Mouse (Mus musculus) liver, embryonic 14.5 days (tissue): ENCODE results near the gene Armc2. TPM values are rescaled to one million over a fixed set of nuclear protein-coding genes. Genes with fewer than 3 reads are reported as not detected.
A peak's percentile ranks its signal among the peaks of the same experiment; 100 is the strongest.

Experiments used
- ATAC-seq: fragments of 200-750 bp; cut with Nextera tagmentation; 2 replicates; pipeline ENCODE4 v1.8.0; 2017; ENCODE audit warnings: moderate number of reproducible peaks, mild to moderate bottlenecking, moderate library complexity; ENCODE audit not compliant: insufficient read depth
- DNase-seq, 3 experiments: peaks; one replicate each; pipeline ENCODE4 v3.0.0-alpha.2; 2012 to 2013; ENCODE audit warnings: low read depth in 3 of 3, low spot score in 3 of 3
- H3K27ac ChIP-seq: fragments of 300-500 bp; sonication (generic); 2 replicates; pipeline ENCODE4 v1.5.1; 2014; ENCODE audit warnings: moderate library complexity, mild to moderate bottlenecking, control low read depth, inconsistent platforms
- H3K27me3 ChIP-seq: fragments of 300-500 bp; sonication (generic); 2 replicates; pipeline ENCODE4 v1.6.1; 2014; ENCODE audit warnings: mild to moderate bottlenecking, low read length, moderate library complexity; ENCODE audit not compliant: control insufficient read depth, insufficient read depth
- H3K36me3 ChIP-seq: fragments of 300-500 bp; sonication (generic); replicated peaks from 2 replicates; pipeline ENCODE4 v1.6.1; 2014; ENCODE audit warnings: low read depth; ENCODE audit not compliant: control insufficient read depth, insufficient read depth
- H3K4me1 ChIP-seq, 2 experiments: fragments of 200-500 bp in 1 of 2; fragments of 300-500 bp in 1 of 2; sonication (generic) in 1 of 2; replicated peaks; 2 replicates each; pipeline ENCODE4 v1.6.1; 2012 to 2014; ENCODE audit warnings: antibody characterized with exemption in 1 of 2, inconsistent platforms in 1 of 2, low read length in 1 of 2; ENCODE audit not compliant: control insufficient read depth in 2 of 2, insufficient read depth in 2 of 2
- H3K4me2 ChIP-seq: fragments of 300-500 bp; sonication (generic); 2 replicates; pipeline ENCODE4 v1.6.1; 2014; ENCODE audit warnings: low read depth, mild to moderate bottlenecking, control low read depth, moderate library complexity
- H3K4me3 ChIP-seq, 2 experiments: fragments of 200-500 bp in 1 of 2; fragments of 300-500 bp in 1 of 2; sonication (generic) in 1 of 2; 2 replicates each; pipeline ENCODE4 v1.5.1; 2012 to 2014; ENCODE audit warnings: low read depth in 2 of 2, low read length in 2 of 2, mild to moderate bottlenecking in 2 of 2, control low read depth in 1 of 2, inconsistent platforms in 1 of 2, moderate library complexity in 1 of 2; ENCODE audit not compliant: insufficient read depth in 1 of 2
- H3K9ac ChIP-seq: fragments of 300-500 bp; sonication (generic); replicated peaks from 2 replicates; pipeline ENCODE4 v1.6.1; 2014; ENCODE audit warnings: mild to moderate bottlenecking, control low read depth, moderate library complexity
- H3K9me3 ChIP-seq: fragments of 300-500 bp; sonication (generic); 2 replicates; pipeline ENCODE4 v1.6.1; 2016; ENCODE audit warnings: low read length, mixed read lengths; ENCODE audit not compliant: control insufficient read depth
- CTCF ChIP-seq: IDR thresholded peaks from 2 replicates; pipeline ENCODE4 v1.5.1; 2016; ENCODE audit warnings: antibody characterized with exemption, low read depth, control low read depth
- EP300 ChIP-seq: IDR thresholded peaks from 2 replicates; pipeline ENCODE4 v1.6.1; 2016; ENCODE audit warnings: antibody characterized with exemption, low read depth
- WGBS: fragments of 180-500 bp; shearing (Covaris S2); extraction: QIAGEN DNeasy Blood & Tissue Kit; methylation state at CpG from one replicate; pipeline ENCODE4 v1.1.7; 2014; ENCODE audit not compliant: insufficient replicate concordance; 5-methylcytosine and 5-hydroxymethylcytosine counted together
- polyA plus RNA-seq, 2 experiments: library from polyadenylated mRNA; depleted of rRNA in 1 of 2; stranded (reverse) in 1 of 2; unstranded in 1 of 2; fragments of >200 nt; fragmentation: Nextera tagmentation in 1 of 2; extraction: Ambion mirVana in 1 of 2; gene quantifications; 2 replicates each; pipeline versions ENCODE4 v1.2.1 to v1.2.3; 2012 to 2014

Gene Armc2
- polyA plus RNA-seq (2012; rRNA removed): 0.10 and 0.12 TPM in 2 replicates
- 0.08 TPM in 1 of 2 replicates, not detected in the other for polyA plus RNA-seq (2014; fragmentation: Nextera tagmentation; extraction: Ambion mirVana)

DNA sequence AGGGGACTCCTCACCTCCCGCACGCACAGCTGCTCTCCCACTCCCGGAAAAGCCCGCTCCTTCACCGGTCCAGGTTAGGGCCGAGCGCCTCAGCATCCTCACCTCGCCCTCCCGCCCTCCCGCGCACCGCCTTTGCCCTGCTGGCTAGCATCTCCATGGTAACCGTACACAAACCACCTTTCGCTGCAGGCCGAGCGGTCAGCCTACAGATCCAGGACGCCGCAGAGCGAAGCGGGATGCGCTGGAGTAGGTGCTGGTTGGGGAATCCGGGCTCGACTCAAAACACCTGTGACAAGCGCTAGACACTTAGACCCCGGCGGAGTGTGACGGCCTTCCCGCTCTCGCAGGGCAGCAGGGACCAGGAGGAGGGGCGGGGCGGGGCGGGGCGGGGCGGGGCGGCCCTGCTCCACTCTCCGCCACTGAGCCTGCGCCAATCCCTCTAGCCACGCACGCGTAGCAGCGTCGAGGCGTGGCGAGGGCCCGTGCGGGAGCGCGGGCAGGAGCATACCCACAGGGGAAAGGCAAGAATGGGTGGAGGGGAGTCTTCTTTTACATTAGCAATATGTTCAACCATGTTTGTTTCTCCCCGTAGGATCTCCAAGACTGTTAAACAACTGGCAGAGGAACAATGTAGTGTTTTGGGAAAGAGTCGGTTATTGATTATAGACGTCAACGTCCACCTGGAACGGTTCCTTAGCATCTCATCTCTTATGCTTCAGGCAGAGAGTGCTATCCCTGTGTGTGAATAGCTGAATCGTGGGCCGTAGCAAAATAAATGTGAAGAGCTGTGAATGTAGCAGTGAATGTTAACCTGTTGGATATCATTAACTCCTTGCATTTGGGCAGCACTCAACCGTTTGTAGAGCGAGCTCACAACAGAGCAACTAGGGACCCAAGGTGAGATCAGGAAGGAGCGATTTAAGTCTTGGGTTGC lies at the start of gene Armc2:
Armc2 (minus strand) TSS at position 427 of the 934 bp plus-strand sequence.
- TF ChIP-seq CTCF (no peak), EP300 (no peak)
- peak; percentile 89 for ATAC-seq

DNA sequence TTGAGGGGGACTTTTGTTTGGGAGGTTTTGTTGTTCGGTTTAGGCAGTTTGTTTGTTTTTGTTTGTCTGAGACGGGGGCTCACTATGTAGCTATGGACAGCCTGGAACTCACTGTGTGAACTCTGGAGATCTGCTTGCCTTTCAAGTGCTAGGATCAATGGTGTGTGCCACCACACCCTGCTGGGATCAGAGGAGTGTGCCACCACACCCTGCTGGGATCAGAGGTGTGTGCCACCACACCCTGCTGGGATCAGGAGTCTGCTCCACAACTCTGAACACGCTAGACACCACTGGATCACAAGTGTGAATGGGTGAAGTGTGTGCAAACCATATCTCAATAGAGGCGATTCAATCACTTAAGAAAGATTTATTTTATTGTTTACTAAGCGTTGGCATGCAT lies 46.2 kb upstream of the Armc2 start:
- no peak for DNase-seq
- TF ChIP-seq EP300: no peak
- no peak for TF ChIP-seq CTCF
- WGBS: 63% methylated on average over 5 of the region's 5 CpGs
- no peaks in the 10 kb centered on the region for H3K36me3 ChIP-seq
- H3K27me3 ChIP-seq: no peaks in the 10 kb centered on the region
- no peaks in the 10 kb centered on the region for H3K9me3 ChIP-seq
- no peak overlapping the region for H3K4me3 ChIP-seq
- H3K4me2 ChIP-seq: no peak overlapping the region
- H3K4me1 ChIP-seq: peaks cover 6 to 18% of the 10 kb centered on the region in 2 experiments; a peak in 3 of 4 replicates
- no peak overlapping the region for H3K9ac ChIP-seq
- no peak for ATAC-seq
- H3K27ac ChIP-seq: no peak overlapping the region

More for the DNA sequence above, at the start of gene Armc2:
- DNase-seq: peak; percentile 39 to 53 (median 52)
- peak within 1 kb of the TSS; percentile 56 to 68 for H3K4me3 ChIP-seq
- H3K4me2 ChIP-seq: peak within 1 kb of the TSS; percentile 66
- H3K27me3 ChIP-seq: peaks cover 5% of the 10 kb centered on the region
- H3K4me1 ChIP-seq: peaks cover 4 to 5% of the 10 kb centered on the region in 2 experiments; a peak in 3 of 4 replicates
- peak within 1 kb of the TSS; percentile 24 for H3K9ac ChIP-seq
- no peak within 1 kb of the TSS for H3K27ac ChIP-seq
- no peaks in the 10 kb centered on the region for H3K9me3 ChIP-seq
- WGBS: 3% methylated on average over 58 of the region's 58 CpGs
- no peaks in the 10 kb centered on the region for H3K36me3 ChIP-seq

DNA sequence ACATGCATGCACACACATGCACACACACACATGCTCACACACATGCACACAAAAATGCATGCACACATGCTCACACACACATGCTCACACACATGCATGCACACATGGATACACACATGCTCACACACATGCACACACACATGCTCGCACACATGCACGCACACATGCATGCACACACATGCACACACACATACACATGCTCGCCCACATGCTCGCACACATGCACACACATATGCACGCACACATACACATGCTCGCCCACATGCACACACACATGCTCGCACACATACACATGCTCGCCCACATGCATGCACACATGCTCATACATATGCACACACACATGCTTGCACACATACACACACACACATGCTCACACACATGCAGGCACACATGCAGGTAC lies 41.3 kb upstream of the Armc2 start:
- no peak overlapping the region for H3K4me3 ChIP-seq
- no peak overlapping the region for H3K27ac ChIP-seq
- H3K36me3 ChIP-seq: no peaks in the 10 kb centered on the region
- ATAC-seq: no peak
- TF ChIP-seq CTCF (no peak), EP300 (no peak)
- H3K9me3 ChIP-seq: no peaks in the 10 kb centered on the region
- DNase-seq: no peak
- 84% methylated on average over 8 of the region's 8 CpGs for WGBS
- peaks cover 19 to 33% of the 10 kb centered on the region in 2 experiments for H3K4me1 ChIP-seq
- no peaks in the 10 kb centered on the region for H3K27me3 ChIP-seq
- H3K4me2 ChIP-seq: no peak overlapping the region
- H3K9ac ChIP-seq: no peak overlapping the region

DNA sequence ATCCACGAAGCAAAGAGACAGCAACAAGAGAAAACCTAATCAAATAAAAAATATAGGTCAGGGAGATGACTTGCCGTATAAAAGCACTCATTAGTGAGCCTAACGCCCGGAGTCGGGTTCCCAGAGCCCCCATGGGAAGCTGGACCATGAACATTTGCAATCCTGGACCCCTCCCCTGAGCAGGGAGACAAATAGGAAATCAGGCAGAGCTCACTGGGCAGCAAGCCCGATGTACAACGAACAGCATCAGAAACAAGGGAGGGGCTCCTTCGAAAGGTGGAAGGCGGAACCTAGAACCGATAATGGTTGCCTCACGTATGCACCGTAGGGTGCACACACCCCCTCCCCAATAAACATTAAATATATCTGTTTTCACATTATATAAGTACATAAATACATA lies 39.5 kb upstream of the Armc2 start:
- peak overlapping the region; percentile 70 for H3K4me2 ChIP-seq
- TF ChIP-seq EP300 (no peak), CTCF (no peak)
- peak overlapping the region; percentile 7 to 28; a peak in 2 of 4 replicates for H3K4me3 ChIP-seq
- DNase-seq (no peak), ATAC-seq (no peak)
- no peaks in the 10 kb centered on the region for H3K9me3 ChIP-seq
- H3K27ac ChIP-seq: peak overlapping the region; percentile 65
- no peaks in the 10 kb centered on the region for H3K27me3 ChIP-seq
- H3K9ac ChIP-seq: peak overlapping the region; percentile 51
- WGBS: 17% methylated on average over 12 of the region's 12 CpGs
- peaks cover 19 to 30% of the 10 kb centered on the region in 2 experiments for H3K4me1 ChIP-seq
- no peaks in the 10 kb centered on the region for H3K36me3 ChIP-seq

DNA sequence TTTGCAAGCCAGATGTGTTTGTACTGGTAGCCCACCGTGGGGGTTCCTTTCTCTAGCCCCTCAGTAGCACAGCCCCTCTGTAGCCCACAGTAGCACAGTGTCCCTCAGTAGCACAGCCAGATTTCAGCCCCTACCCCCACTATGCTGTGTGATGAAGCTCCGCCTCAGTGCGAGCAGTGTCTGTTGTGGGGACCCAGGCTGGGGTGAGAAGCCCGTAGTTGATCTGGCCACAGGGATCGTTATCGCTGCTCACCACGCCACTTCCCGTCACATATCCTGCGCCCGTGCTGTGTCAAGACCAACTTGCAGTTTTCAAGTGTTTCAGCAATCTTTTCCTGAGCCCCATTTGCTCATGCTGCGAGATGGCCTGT lies 39.0 kb upstream of the Armc2 start:
- ATAC-seq (peak; percentile 70), DNase-seq (peak; percentile 47 to 62 (median 58))
- H3K9ac ChIP-seq: peak overlapping the region; percentile 51
- H3K4me1 ChIP-seq: peaks cover 19 to 31% of the 10 kb centered on the region in 2 experiments
- H3K27me3 ChIP-seq: no peaks in the 10 kb centered on the region
- TF ChIP-seq CTCF (no peak), EP300 (peak; percentile 69)
- WGBS: 7% methylated on average over 11 of the region's 11 CpGs
- H3K4me2 ChIP-seq: peak overlapping the region; percentile 70
- H3K4me3 ChIP-seq: peak overlapping the region; percentile 3 to 28; a peak in 3 of 4 replicates
- no peaks in the 10 kb centered on the region for H3K9me3 ChIP-seq
- H3K27ac ChIP-seq: peak overlapping the region; percentile 65
- no peaks in the 10 kb centered on the region for H3K36me3 ChIP-seq
